Mouse (Mus musculus): ENCODE data around the gene Smpd1.

The Smpd1 gene

GRCm38 (mm10) chr7:105554212-105554942 is at the start of gene Smpd1:
TSS of gene Smpd1 (plus strand) at chr7:105554360.
- DNase-seq (ENCODE audit: low spot score) = peak; percentile 91

- DNase-seq (ENCODE audit: low spot score) = no peak
These were observed 46.9 kb upstream of the Smpd1 start for GRCm38 (mm10) chr7:105507257-105507656.

- no peak for DNase-seq (ENCODE audit: low spot score)
These were observed 44.0 kb upstream of the Smpd1 start for GRCm38 (mm10) chr7:105510143-105510542.

GRCm38 (mm10) chr7:105513845-105514291 is 40.3 kb upstream of the Smpd1 start:
- DNase-seq (ENCODE audit: low spot score) = no peak

GRCm38 (mm10) chr7:105514561-105514960 is 39.6 kb upstream of the Smpd1 start:
- DNase-seq (ENCODE audit: low spot score) = no peak

- peak; percentile 31 for DNase-seq (ENCODE audit: low spot score)
These were observed 39.0 kb upstream of the Smpd1 start for GRCm38 (mm10) chr7:105515178-105515577.

- DNase-seq (ENCODE audit: low spot score) = no peak
These were observed 37.3 kb upstream of the Smpd1 start for GRCm38 (mm10) chr7:105516669-105517360.

- no peak for DNase-seq (ENCODE audit: low spot score)
These were observed 34.8 kb upstream of the Smpd1 start for GRCm38 (mm10) chr7:105519336-105519735.

- no peak for DNase-seq (ENCODE audit: low spot score)
These were observed 34.4 kb upstream of the Smpd1 start for GRCm38 (mm10) chr7:105519771-105520170.

- DNase-seq (ENCODE audit: low spot score) = no peak
These were observed 34.0 kb upstream of the Smpd1 start for GRCm38 (mm10) chr7:105520201-105520600.

GRCm38 (mm10) chr7:105524222-105524621 is 29.9 kb upstream of the Smpd1 start:
- DNase-seq (ENCODE audit: low spot score) = no peak

GRCm38 (mm10) chr7:105527306-105527937 is 26.7 kb upstream of the Smpd1 start:
- no peak for DNase-seq (ENCODE audit: low spot score)

- DNase-seq (ENCODE audit: low spot score) = no peak
These were observed 26.1 kb upstream of the Smpd1 start for GRCm38 (mm10) chr7:105528094-105528493.

GRCm38 (mm10) chr7:105534162-105534561 is 20.0 kb upstream of the Smpd1 start:
- DNase-seq (ENCODE audit: low spot score) = no peak

- DNase-seq (ENCODE audit: low spot score) = no peak
These were observed 8.2 kb upstream of the Smpd1 start for GRCm38 (mm10) chr7:105545986-105546385.

- no peak for DNase-seq (ENCODE audit: low spot score)
These were observed 6.2 kb upstream of the Smpd1 start for GRCm38 (mm10) chr7:105547970-105548369.

- DNase-seq (ENCODE audit: low spot score) = no peak
These were observed 5.1 kb upstream of the Smpd1 start for GRCm38 (mm10) chr7:105549035-105549434.

GRCm38 (mm10) chr7:105553456-105554211 is 526 bp upstream of the Smpd1 start:
- no peak for DNase-seq (ENCODE audit: low spot score)

- no peak for DNase-seq (ENCODE audit: low spot score)
These were observed 1.4 kb downstream of the Smpd1 start for GRCm38 (mm10) chr7:105555571-105555970.

- no peak for DNase-seq (ENCODE audit: low spot score)
These were observed 2.2 kb downstream of the Smpd1 start for GRCm38 (mm10) chr7:105556406-105556805.

GRCm38 (mm10) chr7:105557671-105558070 is 3.5 kb downstream of the Smpd1 start:
- DNase-seq (ENCODE audit: low spot score) = no peak

GRCm38 (mm10) chr7:105559016-105559415 is 4.9 kb downstream of the Smpd1 start:
- no peak for DNase-seq (ENCODE audit: low spot score)
